Mouse (Mus musculus): ENCODE results near the gene Ccdc9b. TPM values are rescaled to one million over a fixed set of nuclear protein-coding genes. Genes with fewer than 3 reads are reported as not detected.

Gene Ccdc9b
- polyA plus RNA-seq (2014; fragmentation: Illumina TruSeq; extraction: RNeasy Lipid Tissue Mini Kit (QIAGEN cat#74804); ENCODE audit: low read depth, low replicate concordance): 1.1 TPM

GRCm38 (mm10) chr2:118761906-118762783 lies at the start of gene Ccdc9b:
Gene Ccdc9b (minus strand): TSS chr2:118762661.

GRCm38 (mm10) chr2:118779504-118780480 lies 17.3 kb upstream of the Ccdc9b start, which contains the start of gene Disp2:
Gene Disp2 (plus strand): TSS chr2:118779719.

GRCm38 (mm10) chr2:118772158-118772874 lies 9.9 kb upstream of the Ccdc9b start, which contains the start of gene Phgr1:
Gene Phgr1 (plus strand): TSS chr2:118772769.

GRCm38 (mm10) chr2:118745232-118745884 lies 17.1 kb downstream of the Ccdc9b start, which contains the start of gene Inafm2:
Gene Inafm2 (plus strand): TSS chr2:118745758.

GRCm38 (mm10) chr2:118728337-118728736 lies 34.1 kb downstream of the Ccdc9b start, which contains the start of gene Plcb2:
Gene Plcb2 (minus strand): TSS chr2:118728438.

Other genes with a start within 250 kb of the Ccdc9b start
- 3.9 TPM for gene Bmf, start 213.0 kb downstream of the Ccdc9b start, polyA plus RNA-seq (2014; fragmentation: Illumina TruSeq; extraction: RNeasy Lipid Tissue Mini Kit (QIAGEN cat#74804); ENCODE audit: low read depth, low replicate concordance)
- 1.4 TPM for gene Bub1b, start 164.4 kb downstream of the Ccdc9b start, polyA plus RNA-seq (2014; fragmentation: Illumina TruSeq; extraction: RNeasy Lipid Tissue Mini Kit (QIAGEN cat#74804); ENCODE audit: low read depth, low replicate concordance)
- 3.0 TPM for gene Pak6, start 99.4 kb downstream of the Ccdc9b start, polyA plus RNA-seq (2014; fragmentation: Illumina TruSeq; extraction: RNeasy Lipid Tissue Mini Kit (QIAGEN cat#74804); ENCODE audit: low read depth, low replicate concordance)
- gene Ankrd63, start 58.7 kb downstream of the Ccdc9b start, polyA plus RNA-seq (2014; fragmentation: Illumina TruSeq; extraction: RNeasy Lipid Tissue Mini Kit (QIAGEN cat#74804); ENCODE audit: low read depth, low replicate concordance): not detected
- 0.44 TPM for gene Plcb2, start 34.2 kb downstream of the Ccdc9b start, polyA plus RNA-seq (2014; fragmentation: Illumina TruSeq; extraction: RNeasy Lipid Tissue Mini Kit (QIAGEN cat#74804); ENCODE audit: low read depth, low replicate concordance)
- 18.8 TPM for gene Inafm2, start 16.9 kb downstream of the Ccdc9b start, polyA plus RNA-seq (2014; fragmentation: Illumina TruSeq; extraction: RNeasy Lipid Tissue Mini Kit (QIAGEN cat#74804); ENCODE audit: low read depth, low replicate concordance)
- not detected for gene Phgr1, start 10.1 kb upstream of the Ccdc9b start, polyA plus RNA-seq (2014; fragmentation: Illumina TruSeq; extraction: RNeasy Lipid Tissue Mini Kit (QIAGEN cat#74804); ENCODE audit: low read depth, low replicate concordance)
- gene Disp2, start 17.1 kb upstream of the Ccdc9b start, polyA plus RNA-seq (2014; fragmentation: Illumina TruSeq; extraction: RNeasy Lipid Tissue Mini Kit (QIAGEN cat#74804); ENCODE audit: low read depth, low replicate concordance): not detected
- gene Knstrn, start 51.3 kb upstream of the Ccdc9b start, polyA plus RNA-seq (2014; fragmentation: Illumina TruSeq; extraction: RNeasy Lipid Tissue Mini Kit (QIAGEN cat#74804); ENCODE audit: low read depth, low replicate concordance): 0.69 TPM
- gene Ivd, start 99.3 kb upstream of the Ccdc9b start, polyA plus RNA-seq (2014; fragmentation: Illumina TruSeq; extraction: RNeasy Lipid Tissue Mini Kit (QIAGEN cat#74804); ENCODE audit: low read depth, low replicate concordance): 94.4 TPM
- gene Bahd1, start 137.7 kb upstream of the Ccdc9b start, polyA plus RNA-seq (2014; fragmentation: Illumina TruSeq; extraction: RNeasy Lipid Tissue Mini Kit (QIAGEN cat#74804); ENCODE audit: low read depth, low replicate concordance): 3.3 TPM
- gene Chst14, start 163.8 kb upstream of the Ccdc9b start, polyA plus RNA-seq (2014; fragmentation: Illumina TruSeq; extraction: RNeasy Lipid Tissue Mini Kit (QIAGEN cat#74804); ENCODE audit: low read depth, low replicate concordance): 1.2 TPM

Measured in kidney, adult 10 weeks (tissue).